Mouse (Mus musculus) neural tube, embryonic 11.5 days (tissue): ENCODE data around the gene Synj2. TPM values are rescaled to one million over a fixed set of nuclear protein-coding genes. Genes with fewer than 3 reads are reported as not detected.

Experiments
- ATAC-seq: fragments of 200-750 bp; cut with Nextera tagmentation; 2 replicates; pipeline ENCODE4 v1.8.0; 2017; ENCODE audit warnings: moderate number of reproducible peaks, mild to moderate bottlenecking, moderate TSS enrichment, moderate library complexity; ENCODE audit not compliant: insufficient read depth, low FRiP score, low TSS enrichment
- DNase-seq: peaks from one replicate; pipeline ENCODE4 v3.0.0-alpha.2; 2015; ENCODE audit warnings: low spot score
- H3K27ac ChIP-seq: fragments of 300-500 bp; sonication (generic); 2 replicates; pipeline ENCODE4 v1.5.1; 2014; ENCODE audit warnings: low read depth, mild to moderate bottlenecking, low read length
- H3K27me3 ChIP-seq: fragments of 300-500 bp; sonication (generic); 2 replicates; pipeline ENCODE4 v1.6.1; 2014; ENCODE audit warnings: mild to moderate bottlenecking, low read length, mixed read lengths; ENCODE audit not compliant: control insufficient read depth, insufficient read depth
- H3K36me3 ChIP-seq: fragments of 300-500 bp; sonication (generic); 2 replicates; pipeline ENCODE4 v1.6.1; 2014; ENCODE audit warnings: mild to moderate bottlenecking, low read length, moderate library complexity, mixed read lengths; ENCODE audit not compliant: control insufficient read depth, insufficient read depth
- H3K4me1 ChIP-seq: fragments of 300-500 bp; sonication (generic); 2 replicates; pipeline ENCODE4 v1.6.1; 2014; ENCODE audit warnings: low read length, mixed read lengths; ENCODE audit not compliant: control insufficient read depth, insufficient read depth
- H3K4me2 ChIP-seq: fragments of 300-500 bp; sonication (generic); 2 replicates; pipeline ENCODE4 v1.6.1; 2014; ENCODE audit warnings: low read depth, mild to moderate bottlenecking, moderate library complexity
- H3K4me3 ChIP-seq: fragments of 300-500 bp; sonication (generic); 2 replicates; pipeline ENCODE4 v1.5.1; 2014; ENCODE audit warnings: low read depth, low read length
- H3K9ac ChIP-seq: fragments of 300-500 bp; sonication (generic); 2 replicates; pipeline ENCODE4 v1.6.1; 2014; ENCODE audit warnings: mild to moderate bottlenecking, low read length
- H3K9me3 ChIP-seq: fragments of 300-500 bp; sonication (generic); 2 replicates; pipeline ENCODE4 v1.6.1; 2016; ENCODE audit warnings: low read length; ENCODE audit not compliant: control insufficient read depth
- WGBS: fragments of 180-500 bp; shearing (Covaris S2); extraction: QIAGEN DNeasy Blood & Tissue Kit; methylation state at CpG from one replicate; pipeline ENCODE4 v1.1.7; 2014; 5-methylcytosine and 5-hydroxymethylcytosine counted together
- polyA plus RNA-seq: library from polyadenylated mRNA; unstranded; fragments of >200 nt; fragmentation: Nextera tagmentation; extraction: Ambion mirVana; gene quantifications from 2 replicates; pipeline ENCODE4 v1.2.1, GENCODE M21; 2014

Gene Synj2
- polyA plus RNA-seq, 1 experiment from 2014 or later, result 1.8 TPM

- Histone ChIP-seq H3K27ac (no peak overlapping the region), H3K4me3 (no peak overlapping the region), H3K4me1 (peaks cover 7% of the 10 kb centered on the region), H3K9me3 (no peaks in the 10 kb centered on the region), H3K27me3 (no peaks in the 10 kb centered on the region), H3K4me2 (no peak overlapping the region), H3K36me3 (no peaks in the 10 kb centered on the region), H3K9ac (no peak overlapping the region)
- DNase-seq (no peak), ATAC-seq (no peak)
- WGBS, result 62% methylated on average over 12 of the region's 13 CpGs
Measured at GRCm38 (mm10) chr17:5984700-5985231, 43.7 kb downstream of the Synj2 start.

- H3K4me2 ChIP-seq, result no peak overlapping the region
- no peak overlapping the region for H3K4me3 ChIP-seq
- H3K27me3 ChIP-seq, result no peaks in the 10 kb centered on the region
- ATAC-seq (no peak), DNase-seq (no peak)
- no peak overlapping the region for H3K27ac ChIP-seq
- 78% methylated on average over 1 of the region's 1 CpGs for WGBS
- H3K36me3 ChIP-seq, result no peaks in the 10 kb centered on the region
- H3K9me3 ChIP-seq, result no peaks in the 10 kb centered on the region
- no peak overlapping the region for H3K9ac ChIP-seq
- peaks cover 7% of the 10 kb centered on the region for H3K4me1 ChIP-seq
Measured at GRCm38 (mm10) chr17:5985271-5985670, 44.2 kb downstream of the Synj2 start.

GRCm38 (mm10) chr17:5987271-5988056 is 46.4 kb downstream of the Synj2 start:
- Histone ChIP-seq H3K27ac (peak overlapping the region; percentile 47; the same call in 1 of the 2 replicates), H3K27me3 (no peaks in the 10 kb centered on the region), H3K36me3 (no peaks in the 10 kb centered on the region), H3K4me3 (no peak overlapping the region), H3K9ac (no peak overlapping the region), H3K9me3 (no peaks in the 10 kb centered on the region), H3K4me1 (peaks cover 7% of the 10 kb centered on the region), H3K4me2 (no peak overlapping the region)
- DNase-seq (no peak), ATAC-seq (no peak)
- WGBS, result 49% methylated on average over 11 of the region's 11 CpGs

GRCm38 (mm10) chr17:5988102-5988501 is 47.0 kb downstream of the Synj2 start:
- Histone ChIP-seq H3K9ac (no peak overlapping the region), H3K4me1 (peaks cover 7% of the 10 kb centered on the region), H3K4me2 (no peak overlapping the region), H3K27ac (peak overlapping the region; percentile 47; the same call in 1 of the 2 replicates), H3K4me3 (no peak overlapping the region), H3K36me3 (no peaks in the 10 kb centered on the region), H3K9me3 (no peaks in the 10 kb centered on the region), H3K27me3 (no peaks in the 10 kb centered on the region)
- no peak for ATAC-seq
- WGBS, result 69% methylated on average over 4 of the region's 4 CpGs
- DNase-seq, result no peak

- H3K4me3 ChIP-seq, result no peak overlapping the region
- H3K27me3 ChIP-seq, result no peaks in the 10 kb centered on the region
- DNase-seq (no peak), ATAC-seq (no peak)
- H3K27ac ChIP-seq, result no peak overlapping the region
- no peaks in the 10 kb centered on the region for H3K9me3 ChIP-seq
- no peak overlapping the region for H3K9ac ChIP-seq
- H3K36me3 ChIP-seq, result no peaks in the 10 kb centered on the region
- WGBS, result 77% methylated on average over 5 of the region's 5 CpGs
- H3K4me2 ChIP-seq, result no peak overlapping the region
- H3K4me1 ChIP-seq, result peaks cover under 1% of the 10 kb centered on the region
Measured at GRCm38 (mm10) chr17:5992866-5993580, 51.9 kb downstream of the Synj2 start.

GRCm38 (mm10) chr17:5993581-5994260 is 52.6 kb downstream of the Synj2 start:
- H3K4me2 ChIP-seq, result no peak overlapping the region
- no peaks in the 10 kb centered on the region for H3K9me3 ChIP-seq
- H3K27me3 ChIP-seq, result no peaks in the 10 kb centered on the region
- no peak for ATAC-seq
- no peaks in the 10 kb centered on the region for H3K36me3 ChIP-seq
- no peaks in the 10 kb centered on the region; the same call in 1 of the 2 replicates for H3K4me1 ChIP-seq
- no peak for DNase-seq
- no peak overlapping the region for H3K4me3 ChIP-seq
- WGBS, result 76% methylated on average over 3 of the region's 3 CpGs
- no peak overlapping the region for H3K9ac ChIP-seq
- H3K27ac ChIP-seq, result no peak overlapping the region

- H3K4me3 ChIP-seq, result no peak overlapping the region
- no peak overlapping the region for H3K27ac ChIP-seq
- no peak for ATAC-seq
- no peak for DNase-seq
- no peaks in the 10 kb centered on the region for H3K27me3 ChIP-seq
- H3K36me3 ChIP-seq, result no peaks in the 10 kb centered on the region
- no peak overlapping the region for H3K9ac ChIP-seq
- no peak overlapping the region for H3K4me2 ChIP-seq
- H3K4me1 ChIP-seq, result no peaks in the 10 kb centered on the region; the same call in 1 of the 2 replicates
- 79% methylated on average over 6 of the region's 6 CpGs for WGBS
- no peaks in the 10 kb centered on the region for H3K9me3 ChIP-seq
Measured at GRCm38 (mm10) chr17:5994606-5995005, 53.5 kb downstream of the Synj2 start.

GRCm38 (mm10) chr17:5996589-5996988 is 55.5 kb downstream of the Synj2 start:
- no peak for DNase-seq
- no peaks in the 10 kb centered on the region for H3K27me3 ChIP-seq
- no peak overlapping the region for H3K27ac ChIP-seq
- WGBS, result 81% methylated on average over 14 of the region's 14 CpGs
- no peaks in the 10 kb centered on the region for H3K36me3 ChIP-seq
- ATAC-seq, result no peak
- no peaks in the 10 kb centered on the region for H3K9me3 ChIP-seq
- no peak overlapping the region for H3K9ac ChIP-seq
- H3K4me2 ChIP-seq, result no peak overlapping the region
- H3K4me3 ChIP-seq, result no peak overlapping the region
- H3K4me1 ChIP-seq, result no peaks in the 10 kb centered on the region; the same call in 1 of the 2 replicates
